Mouse (Mus musculus): ENCODE results near the gene Ptk7.

- no peak for TF ChIP-seq BHLHE40 (IDR thresholded peaks at IDR 0.05; ENCODE audit: low read depth, low read length)
- no peak for TF ChIP-seq CTCF (conservative IDR thresholded peaks at IDR 0.05 in 1 of 2, IDR thresholded peaks at IDR 0.05 in 1 of 2; ENCODE audit: low read depth in 2 of 2, low read length in 2 of 2)
- no peak for TF ChIP-seq JUN (IDR thresholded peaks at IDR 0.05; ENCODE audit: insufficient read depth, low read depth, low read length)
- no peak for TF ChIP-seq EP300 (IDR thresholded peaks at IDR 0.05; ENCODE audit: low read length)
- no peak for TF ChIP-seq ZNF384 (IDR thresholded peaks at IDR 0.05; ENCODE audit: low read depth, low read length)
- no peak for TF ChIP-seq NELFE (IDR thresholded peaks at IDR 0.05; ENCODE audit: low read depth, low read length)
- TF ChIP-seq GABPA (IDR thresholded peaks at IDR 0.05; ENCODE audit: insufficient replicate concordance, low read depth, low read length): no peak
- TF ChIP-seq ETS1 (conservative IDR thresholded peaks at IDR 0.05; ENCODE audit: low read depth, low read length): no peak
- TF ChIP-seq HCFC1 (IDR thresholded peaks at IDR 0.05; ENCODE audit: low read depth, low read length): no peak
- TF ChIP-seq POLR2A (IDR thresholded peaks at IDR 0.05; ENCODE audit: low read depth, low read length): no peak
- TF ChIP-seq CHD1 (IDR thresholded peaks at IDR 0.05; ENCODE audit: low read depth, low read length): no peak
- no peak for TF ChIP-seq MAFK (IDR thresholded peaks at IDR 0.05; ENCODE audit: insufficient replicate concordance, low read length)
Observed at GRCm38 (mm10) chr17:46590439-46590838, 38.9 kb downstream of the Ptk7 start.
